Mouse (Mus musculus): ENCODE data around the gene Peli3. TPM values are rescaled to one million over a fixed set of nuclear protein-coding genes. Genes with fewer than 3 reads are reported as not detected.
"Not testable (repeated sequence)": the region's sequence is repeated elsewhere in the genome, so short reads cannot be mapped to it uniquely, and the experiment has no call there.

Peli3 gene
- polyA plus RNA-seq, 1 experiment from 2014 or later: 0.31 TPM

DNA sequence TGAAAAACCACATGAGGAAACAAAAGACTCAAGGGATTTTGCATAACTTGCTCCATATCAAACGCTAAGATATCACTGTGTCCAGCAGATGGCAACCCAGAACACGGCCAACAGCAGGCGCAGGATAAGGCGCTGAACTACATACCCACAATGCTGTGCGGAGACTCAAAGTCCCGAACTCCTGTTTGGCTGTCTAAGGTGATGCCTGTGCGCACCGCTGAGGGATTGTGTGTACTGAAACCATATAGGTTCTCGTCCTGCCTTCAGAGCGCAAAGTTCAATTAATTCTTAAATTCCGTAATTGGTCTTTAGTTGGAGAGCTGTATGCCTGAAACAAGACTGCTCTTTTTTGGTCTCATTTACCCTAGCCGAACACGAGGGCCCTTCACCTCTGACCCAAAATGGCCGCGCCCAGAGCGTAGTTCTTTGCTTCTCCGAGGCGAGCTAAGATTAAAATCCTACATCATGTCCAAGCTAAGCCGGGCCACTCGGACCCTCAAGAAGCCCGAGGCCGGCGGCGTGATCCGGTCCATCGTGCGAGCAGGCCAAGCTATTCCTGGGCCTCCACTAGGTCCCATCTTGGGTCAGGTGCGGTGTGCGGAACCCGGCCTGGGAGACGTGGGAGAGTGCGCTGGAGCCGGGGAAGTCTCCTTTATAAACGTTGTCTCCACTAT, 19.1 kb upstream of the Peli3 start, which contains the start of gene Mrpl11:
Gene Mrpl11 (plus strand): TSS at position 220 of the 674 bp plus-strand sequence.
- H3K9ac ChIP-seq (ENCODE audit: low read depth, low read length): peak within 1 kb of the TSS; percentile 85
- peak within 1 kb of the TSS; percentile 73 for H3K27ac ChIP-seq (ENCODE audit: low read length)
- H3K36me3 ChIP-seq (ENCODE audit: control insufficient read depth, insufficient read depth): peaks cover 7% of the 10 kb centered on the region
- no peaks in the 10 kb centered on the region for H3K27me3 ChIP-seq (ENCODE audit: control insufficient read depth, insufficient read depth, low read depth, low read length)
- H3K4me1 ChIP-seq (ENCODE audit: control insufficient read depth, low read depth, low read length): peaks cover 6% of the 10 kb centered on the region
- H3K9me3 ChIP-seq (replicated peaks; ENCODE audit: control insufficient read depth, low read length): no peaks in the 10 kb centered on the region
- under 1% methylated on average over 34 of the region's 34 CpGs for WGBS (ENCODE audit: insufficient replicate concordance)
- peak within 1 kb of the TSS; percentile 90 for H3K4me3 ChIP-seq (ENCODE audit: low read depth, low read length)
- peak within 1 kb of the TSS; percentile 76 for H3K4me2 ChIP-seq (ENCODE audit: low read depth, low read length)
- peak; percentile 97 for ATAC-seq (ENCODE audit: low read depth)

DNA sequence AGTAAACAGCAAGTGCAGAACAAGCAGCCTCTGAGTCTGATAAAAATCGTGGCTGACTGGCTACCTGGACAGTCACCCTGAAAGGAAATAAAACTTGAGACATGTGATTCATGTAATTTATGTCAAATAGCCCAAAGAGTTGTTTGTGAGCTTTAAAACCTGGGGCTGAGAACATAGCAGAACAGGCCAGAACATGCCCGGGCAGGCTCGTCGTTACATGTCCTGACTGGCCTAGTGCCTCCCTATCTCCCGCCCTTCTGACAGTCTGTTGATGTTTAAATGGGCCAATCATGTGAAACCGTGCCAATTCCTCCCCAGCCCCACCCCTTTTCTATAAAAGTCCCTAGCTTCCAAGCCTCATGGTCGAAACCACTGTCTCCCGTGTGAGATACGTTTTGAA, 5.7 kb upstream of the Peli3 start:
- H3K9me3 ChIP-seq (replicated peaks; ENCODE audit: control insufficient read depth, low read length); ATAC-seq (ENCODE audit: low read depth); H3K36me3 ChIP-seq (ENCODE audit: control insufficient read depth, insufficient read depth); H3K27me3 ChIP-seq (ENCODE audit: control insufficient read depth, insufficient read depth, low read depth, low read length); H3K4me2 ChIP-seq (ENCODE audit: low read depth, low read length); H3K4me1 ChIP-seq (ENCODE audit: control insufficient read depth, low read depth, low read length); H3K27ac ChIP-seq (ENCODE audit: low read length); H3K9ac ChIP-seq (ENCODE audit: low read depth, low read length); H3K4me3 ChIP-seq (ENCODE audit: low read depth, low read length): not testable (repeated sequence)
- 68% methylated on average over 9 of the region's 9 CpGs for WGBS (ENCODE audit: insufficient replicate concordance)

GRCm38 (mm10) chr19:4945540-4945939, 2.6 kb upstream of the Peli3 start:
- ATAC-seq (ENCODE audit: low read depth): no peak
- Histone ChIP-seq H3K9ac (ENCODE audit: low read depth, low read length) (no peak overlapping the region), H3K4me3 (ENCODE audit: low read depth, low read length) (no peak overlapping the region), H3K27me3 (ENCODE audit: control insufficient read depth, insufficient read depth, low read depth, low read length) (peaks cover 34% of the 10 kb centered on the region), H3K4me2 (ENCODE audit: low read depth, low read length) (no peak overlapping the region), H3K9me3 (replicated peaks; ENCODE audit: control insufficient read depth, low read length) (no peaks in the 10 kb centered on the region), H3K36me3 (ENCODE audit: control insufficient read depth, insufficient read depth) (no peaks in the 10 kb centered on the region), H3K4me1 (ENCODE audit: control insufficient read depth, low read depth, low read length) (peaks cover 10% of the 10 kb centered on the region), H3K27ac (ENCODE audit: low read length) (no peak overlapping the region)
- WGBS (ENCODE audit: insufficient replicate concordance): 31% methylated on average over 6 of the region's 6 CpGs

DNA sequence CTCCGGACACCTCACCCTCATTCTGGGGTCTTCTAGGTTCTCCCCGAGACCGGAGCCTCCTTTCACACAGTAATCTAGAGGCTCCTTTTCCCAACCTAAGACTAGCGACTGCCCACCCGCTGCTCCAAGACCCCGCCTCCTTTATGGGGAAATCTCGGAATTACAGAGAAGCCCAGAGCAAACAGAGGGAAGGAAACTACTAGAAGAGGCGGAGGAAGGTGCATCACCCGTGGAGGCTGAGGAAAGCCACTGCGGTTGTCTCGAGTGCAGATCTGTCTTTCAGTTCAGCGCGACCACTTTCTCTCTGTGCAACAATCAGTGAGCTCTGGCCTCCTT, 294 bp upstream of the Peli3 start:
- H3K4me1 ChIP-seq (ENCODE audit: control insufficient read depth, low read depth, low read length): peaks cover 10% of the 10 kb centered on the region
- WGBS (ENCODE audit: insufficient replicate concordance): 10% methylated on average over 13 of the region's 13 CpGs
- H3K9me3 ChIP-seq (replicated peaks; ENCODE audit: control insufficient read depth, low read length): no peaks in the 10 kb centered on the region
- no peaks in the 10 kb centered on the region for H3K36me3 ChIP-seq (ENCODE audit: control insufficient read depth, insufficient read depth)
- H3K27me3 ChIP-seq (ENCODE audit: control insufficient read depth, insufficient read depth, low read depth, low read length): peaks cover 40% of the 10 kb centered on the region
- ATAC-seq (ENCODE audit: low read depth): peak; percentile 14; the same call in 1 of the 2 replicates
- no peak overlapping the region for H3K9ac ChIP-seq (ENCODE audit: low read depth, low read length)
- peak overlapping the region; percentile 92 for H3K4me2 ChIP-seq (ENCODE audit: low read depth, low read length)
- H3K4me3 ChIP-seq (ENCODE audit: low read depth, low read length): peak overlapping the region; percentile 64
- H3K27ac ChIP-seq (ENCODE audit: low read length): no peak overlapping the region

GRCm38 (mm10) chr19:4937444-4938310, 5.2 kb downstream of the Peli3 start:
- no peaks in the 10 kb centered on the region for H3K36me3 ChIP-seq (ENCODE audit: control insufficient read depth, insufficient read depth)
- 65% methylated on average over 17 of the region's 17 CpGs for WGBS (ENCODE audit: insufficient replicate concordance)
- no peak overlapping the region for H3K4me2 ChIP-seq (ENCODE audit: low read depth, low read length)
- H3K27ac ChIP-seq (ENCODE audit: low read length): no peak overlapping the region
- peaks cover 27% of the 10 kb centered on the region for H3K27me3 ChIP-seq (ENCODE audit: control insufficient read depth, insufficient read depth, low read depth, low read length)
- peaks cover 4% of the 10 kb centered on the region for H3K4me1 ChIP-seq (ENCODE audit: control insufficient read depth, low read depth, low read length)
- no peaks in the 10 kb centered on the region for H3K9me3 ChIP-seq (replicated peaks; ENCODE audit: control insufficient read depth, low read length)
- ATAC-seq (ENCODE audit: low read depth): no peak
- no peak overlapping the region for H3K4me3 ChIP-seq (ENCODE audit: low read depth, low read length)
- H3K9ac ChIP-seq (ENCODE audit: low read depth, low read length): no peak overlapping the region

DNA sequence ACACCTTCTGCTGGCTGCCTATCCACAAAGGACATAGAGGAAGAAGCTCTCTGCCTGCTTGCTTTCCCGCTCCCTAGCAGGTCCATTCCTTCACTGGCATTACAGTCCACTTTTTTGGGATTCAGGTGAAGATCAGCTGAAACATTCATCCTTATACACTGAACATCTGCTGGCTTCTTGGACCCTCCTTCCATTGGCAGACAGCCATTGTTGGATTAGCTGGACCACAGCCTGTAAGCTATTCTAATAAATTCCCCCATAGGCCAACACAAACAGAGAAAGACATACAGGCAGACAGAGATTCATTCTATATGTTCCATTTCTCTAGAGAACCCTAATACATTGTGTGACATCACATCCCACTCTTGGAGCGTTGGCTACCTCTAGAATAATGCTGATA, 6.0 kb downstream of the Peli3 start:
- Histone ChIP-seq H3K27me3 (ENCODE audit: control insufficient read depth, insufficient read depth, low read depth, low read length) (peaks cover 19% of the 10 kb centered on the region), H3K9ac (ENCODE audit: low read depth, low read length) (no peak overlapping the region), H3K36me3 (ENCODE audit: control insufficient read depth, insufficient read depth) (no peaks in the 10 kb centered on the region), H3K9me3 (replicated peaks; ENCODE audit: control insufficient read depth, low read length) (no peaks in the 10 kb centered on the region), H3K4me3 (ENCODE audit: low read depth, low read length) (no peak overlapping the region), H3K4me2 (ENCODE audit: low read depth, low read length) (no peak overlapping the region), H3K27ac (ENCODE audit: low read length) (no peak overlapping the region), H3K4me1 (ENCODE audit: control insufficient read depth, low read depth, low read length) (no peaks in the 10 kb centered on the region)
- ATAC-seq (ENCODE audit: low read depth): no peak
- 55% methylated on average over 2 of the region's 2 CpGs for WGBS (ENCODE audit: insufficient replicate concordance)

DNA sequence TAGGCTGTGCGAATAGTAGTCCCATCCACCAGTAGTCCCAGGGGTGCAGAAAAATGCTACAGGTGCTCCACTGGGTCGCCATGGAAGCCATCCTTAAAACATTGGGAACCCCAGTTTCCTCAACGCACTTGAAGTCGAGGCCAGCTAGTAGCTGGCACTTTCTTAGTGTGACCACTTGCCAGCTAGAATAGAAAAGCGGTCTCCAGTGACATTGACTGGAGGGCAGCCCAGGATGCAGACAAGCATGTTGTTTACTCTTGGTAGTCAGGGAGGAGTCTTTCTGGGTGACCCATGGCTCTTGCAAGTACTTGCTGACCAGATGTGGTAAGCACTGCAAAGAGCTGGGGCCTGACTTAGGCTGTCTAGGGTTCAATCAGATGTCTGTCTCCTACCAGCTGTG, 14.1 kb downstream of the Peli3 start:
- 60% methylated on average over 5 of the region's 5 CpGs for WGBS (ENCODE audit: insufficient replicate concordance)
- peak overlapping the region; percentile 82; the same call in 1 of the 2 replicates for H3K4me3 ChIP-seq (ENCODE audit: low read depth, low read length)
- H3K36me3 ChIP-seq (ENCODE audit: control insufficient read depth, insufficient read depth): no peaks in the 10 kb centered on the region
- H3K9ac ChIP-seq (ENCODE audit: low read depth, low read length): peak overlapping the region; percentile 60
- H3K27me3 ChIP-seq (ENCODE audit: control insufficient read depth, insufficient read depth, low read depth, low read length): no peaks in the 10 kb centered on the region
- H3K27ac ChIP-seq (ENCODE audit: low read length): no peak overlapping the region
- ATAC-seq (ENCODE audit: low read depth): no peak
- peaks cover 16% of the 10 kb centered on the region for H3K4me1 ChIP-seq (ENCODE audit: control insufficient read depth, low read depth, low read length)
- H3K9me3 ChIP-seq (replicated peaks; ENCODE audit: control insufficient read depth, low read length): no peaks in the 10 kb centered on the region
- H3K4me2 ChIP-seq (ENCODE audit: low read depth, low read length): peak overlapping the region; percentile 81

DNA sequence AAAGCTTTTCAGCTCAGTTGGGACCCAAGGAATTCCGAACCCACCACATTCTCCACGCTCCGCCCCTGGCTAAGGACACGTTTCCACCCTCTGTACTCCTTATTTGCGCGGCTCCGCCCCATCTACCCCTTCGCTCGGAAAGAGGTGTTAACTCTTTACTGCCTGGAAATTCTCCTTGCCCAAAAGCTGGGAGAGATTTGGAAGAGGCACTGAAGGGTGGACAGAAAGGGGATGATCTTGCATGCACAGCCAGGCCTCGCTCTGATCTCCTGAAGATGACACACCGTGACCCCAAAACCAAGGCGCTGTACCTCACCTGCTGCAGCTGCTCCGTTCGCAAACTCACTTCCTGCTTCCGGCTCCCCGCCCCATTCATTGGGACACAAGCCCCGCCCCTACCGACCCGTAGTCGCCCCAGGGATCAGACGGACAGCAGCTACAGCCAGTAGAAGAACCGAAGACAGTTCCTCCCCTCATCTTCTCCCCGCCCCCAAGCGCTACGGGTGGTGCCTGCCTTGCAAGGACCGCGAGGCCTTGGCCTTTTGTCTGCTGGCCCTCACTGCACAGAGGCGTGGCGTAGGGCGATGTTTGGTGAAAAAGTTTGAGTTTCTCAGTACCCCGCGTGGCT, 14.9 kb downstream of the Peli3 start, which contains the start of gene Dpp3:
Gene Dpp3 (minus strand): TSS at position 384 of the 628 bp plus-strand sequence.
- Histone ChIP-seq H3K4me3 (ENCODE audit: low read depth, low read length) (peak within 1 kb of the TSS; percentile 82), H3K4me2 (ENCODE audit: low read depth, low read length) (peak within 1 kb of the TSS; percentile 81), H3K4me1 (ENCODE audit: control insufficient read depth, low read depth, low read length) (peaks cover 16% of the 10 kb centered on the region), H3K36me3 (ENCODE audit: control insufficient read depth, insufficient read depth) (peaks cover under 1% of the 10 kb centered on the region; the same call in 1 of the 2 replicates), H3K27ac (ENCODE audit: low read length) (peak within 1 kb of the TSS; percentile 21; the same call in 1 of the 2 replicates), H3K27me3 (ENCODE audit: control insufficient read depth, insufficient read depth, low read depth, low read length) (no peaks in the 10 kb centered on the region), H3K9ac (ENCODE audit: low read depth, low read length) (peak within 1 kb of the TSS; percentile 61), H3K9me3 (replicated peaks; ENCODE audit: control insufficient read depth, low read length) (no peaks in the 10 kb centered on the region)
- peak; percentile 99 for ATAC-seq (ENCODE audit: low read depth)
- WGBS (ENCODE audit: insufficient replicate concordance): under 1% methylated on average over 32 of the region's 32 CpGs
